ENCODE assay signal across 7 mouse cellular contexts in genomic region chr9:87729316-87730270, GRCm38 (mm10). TPM values are rescaled to one million over a fixed set of nuclear protein-coding genes. Genes with fewer than 3 reads are reported as not detected.
DNase-seq lines count a peak whose midpoint lies in the region; ATAC-seq lines count a peak whose summit lies in the region.

No protein-coding gene starts in this region.

- H3K4me1 ChIP-seq in forebrain, embryonic 11.5 days (replicated peaks; ENCODE audit: control insufficient read depth, insufficient read depth, low read length): peaks cover 12% of the 10 kb centered on the region
- peaks cover 18% of the 10 kb centered on the region; the same call in 1 of the 2 replicates for H3K4me1 ChIP-seq in liver, embryonic 15.5 days (replicated peaks)
- peaks cover 6% of the 10 kb centered on the region for H3K4me1 ChIP-seq in stomach, embryonic 16.5 days (ENCODE audit: control insufficient read depth, insufficient read depth, low read length)

- peak overlapping the region; percentile 44 for H3K9ac ChIP-seq in forebrain, embryonic 11.5 days (ENCODE audit: low read length)
- no peak overlapping the region for H3K9ac ChIP-seq in liver, embryonic 15.5 days
- H3K9ac ChIP-seq in stomach, embryonic 16.5 days (ENCODE audit: low read length): peak overlapping the region; percentile 66

- under 1% methylated on average over 75 of the region's 75 CpGs for WGBS in forebrain, embryonic 11.5 days
- WGBS in liver, embryonic 15.5 days (ENCODE audit: insufficient replicate concordance): under 1% methylated on average over 75 of the region's 75 CpGs
- under 1% methylated on average over 73 of the region's 75 CpGs for WGBS in stomach, embryonic 16.5 days

- H3K27me3 ChIP-seq in forebrain, embryonic 11.5 days (ENCODE audit: control insufficient read depth, insufficient read depth, low read length): peaks cover 49% of the 10 kb centered on the region
- peaks cover 75% of the 10 kb centered on the region for H3K27me3 ChIP-seq in liver, embryonic 15.5 days
- H3K27me3 ChIP-seq in stomach, embryonic 16.5 days (ENCODE audit: control insufficient read depth, insufficient read depth, low read length): peaks cover 51% of the 10 kb centered on the region

- H3K4me2 ChIP-seq in forebrain, embryonic 11.5 days (ENCODE audit: low read depth, low read length, severe bottlenecking): peak overlapping the region; percentile 80
- H3K4me2 ChIP-seq in liver, embryonic 15.5 days: peak overlapping the region; percentile 59
- peak overlapping the region; percentile 69 for H3K4me2 ChIP-seq in stomach, embryonic 16.5 days (ENCODE audit: low read depth, low read length)

- no peaks in the 10 kb centered on the region for H3K9me3 ChIP-seq in forebrain, embryonic 11.5 days (ENCODE audit: control insufficient read depth, low read length)
- H3K9me3 ChIP-seq in liver, embryonic 15.5 days (replicated peaks): no peaks in the 10 kb centered on the region
- H3K9me3 ChIP-seq in stomach, embryonic 16.5 days (replicated peaks; ENCODE audit: control insufficient read depth, low read length): no peaks in the 10 kb centered on the region

- H3K36me3 ChIP-seq in forebrain, embryonic 11.5 days (ENCODE audit: control insufficient read depth, insufficient read depth, low read length): no peaks in the 10 kb centered on the region
- H3K36me3 ChIP-seq in liver, embryonic 15.5 days (replicated peaks): no peaks in the 10 kb centered on the region
- no peaks in the 10 kb centered on the region for H3K36me3 ChIP-seq in stomach, embryonic 16.5 days (ENCODE audit: control insufficient read depth, insufficient read depth, low read length)

- no peak overlapping the region for H3K27ac ChIP-seq in forebrain, embryonic 11.5 days (ENCODE audit: low read depth, low read length)
- H3K27ac ChIP-seq in liver, embryonic 15.5 days (replicated peaks): no peak overlapping the region
- H3K27ac ChIP-seq in stomach, embryonic 16.5 days (ENCODE audit: low read length): no peak overlapping the region

- H3K4me3 ChIP-seq in forebrain, embryonic 11.5 days (ENCODE audit: low read depth, low read length): peak overlapping the region; percentile 41
- peak overlapping the region; percentile 25 for H3K4me3 ChIP-seq in liver, embryonic 15.5 days (replicated peaks)
- H3K4me3 ChIP-seq in stomach, embryonic 16.5 days (replicated peaks; ENCODE audit: low read length): peak overlapping the region; percentile 51

- ATAC-seq in forebrain, embryonic 11.5 days (replicated peaks; ENCODE audit: low FRiP score): peak; percentile 19; the same call in 1 of the 2 replicates
- ATAC-seq in hematopoietic stem cell, adult 5-6 weeks (replicated peaks in 1 of 2; ENCODE audit: insufficient read depth in 1 of 2, low FRiP score in 2 of 2, low TSS enrichment in 1 of 2, low read depth in 1 of 2, poor library complexity in 2 of 2, severe bottlenecking in 2 of 2): peak; percentile 63 to 72
- no peak for ATAC-seq in liver, embryonic 15.5 days (ENCODE audit: insufficient read depth)
- peak; percentile 63; the same call in 1 of the 2 replicates for ATAC-seq in stomach, embryonic 16.5 days (ENCODE audit: insufficient read depth, low FRiP score)
- no peak for ATAC-seq in erythroblast, adult 5-6 weeks (replicated peaks; ENCODE audit: low FRiP score, poor library complexity, severe bottlenecking)

- DNase-seq in urinary bladder, adult 18-20 months (ENCODE audit: low spot score in 2 of 2): peak; percentile 9 to 54
- DNase-seq in urinary bladder, postnatal 10 days (ENCODE audit: low spot score): no peak
- peak; percentile 74 for DNase-seq in forebrain, embryonic 11.5 days (ENCODE audit: low spot score)

RNA-seq across cellular contexts. Expression of gene Tbx18, which starts 1.5 kb away (rescaled TPM):
- polyA plus RNA-seq in forebrain, embryonic 11.5 days (2014; fragmentation: Nextera tagmentation; extraction: Ambion mirVana): 5.4 and 6.0 TPM in 2 replicates
- not detected in 2 replicates for total RNA-seq in hematopoietic stem cell, adult 5-6 weeks (2017)
- 0.03 and 0.10 TPM in 2 replicates for polyA plus RNA-seq in liver, embryonic 15.5 days (2015; fragmentation: Nextera tagmentation; extraction: Ambion mirVana)
- polyA plus RNA-seq in stomach, embryonic 16.5 days (2015; fragmentation: Nextera tagmentation; extraction: Ambion mirVana): 0.37 and 0.43 TPM in 2 replicates
- not detected in 2 replicates for total RNA-seq in erythroblast, adult 5-6 weeks (2015; ENCODE audit: low replicate concordance)
- total RNA-seq in erythroblast, adult 5-6 weeks (2017; ENCODE audit: low replicate concordance): 0.68 TPM in 1 of 2 replicates, not detected in the other

Comparison
In these comparisons a context has a peak if more than half of its experiments do, and no peak if none do; other contexts are left out.
1. ATAC-seq: peak in forebrain, embryonic 11.5 days (single experiment), hematopoietic stem cell, adult 5-6 weeks (2 of 2) and stomach, embryonic 16.5 days (single experiment); none in liver, embryonic 15.5 days (single experiment) and erythroblast, adult 5-6 weeks (single experiment).
2. Peak in every context shown above with its lines, with median percentiles within 50 percentile points of each other: H3K4me2 ChIP-seq and H3K4me3 ChIP-seq.